Mouse (Mus musculus) embryonic fibroblast, embryonic 13.5 days (primary cell): Measurements from ENCODE around the gene Slc9a6. TPM values are rescaled to one million over a fixed set of nuclear protein-coding genes. Genes with fewer than 3 reads are reported as not detected.

ENCODE experiments used
- H3K27ac ChIP-seq: 2 replicates; pipeline ENCODE4 v1.5.1; 2012; ENCODE audit warnings: low read length, control low read depth, inconsistent platforms; ENCODE audit not compliant: insufficient read depth
- H3K4me1 ChIP-seq: 2 replicates; pipeline ENCODE4 v1.6.1; 2011; ENCODE audit warnings: low read length; ENCODE audit not compliant: control insufficient read depth, insufficient read depth
- H3K4me3 ChIP-seq: 2 replicates; pipeline ENCODE4 v1.5.1; 2011; ENCODE audit warnings: mild to moderate bottlenecking, control low read depth, low read length; ENCODE audit not compliant: insufficient read depth
- CTCF ChIP-seq: IDR thresholded peaks from 2 replicates; pipeline ENCODE4 v1.5.1; 2011; ENCODE audit warnings: mild to moderate bottlenecking, control low read depth, low read length, moderate library complexity, borderline replicate concordance; ENCODE audit not compliant: insufficient read depth
- POLR2A ChIP-seq: IDR thresholded peaks from 2 replicates; pipeline ENCODE4 v1.6.1; 2011; ENCODE audit warnings: low read depth, mild to moderate bottlenecking, control low read depth, low read length, moderate library complexity
- polyA plus RNA-seq: library from polyadenylated mRNA; stranded (reverse); fragments of >200 nt; gene quantifications from 2 replicates; pipeline ENCODE4 v1.2.4, GENCODE M21; 2011; ENCODE audit warnings: low read depth; ENCODE audit not compliant: missing spikeins, insufficient read length

The Slc9a6 gene
- polyA plus RNA-seq, 1 experiment: 24.2 TPM

- H3K27ac ChIP-seq: no peak overlapping the region
- H3K4me3 ChIP-seq: no peak overlapping the region
- H3K4me1 ChIP-seq: no peaks in the 10 kb centered on the region; the same call in 1 of the 2 replicates
- no peak for TF ChIP-seq POLR2A
- no peak for TF ChIP-seq CTCF
Observed at GRCm38 (mm10) chrX:56665226-56665973, 55.8 kb downstream of the Slc9a6 start.

- no peak for TF ChIP-seq CTCF
- no peak for TF ChIP-seq POLR2A
- Histone ChIP-seq H3K4me3 (no peak overlapping the region), H3K27ac (peak overlapping the region; percentile 43; the same call in 1 of the 2 replicates), H3K4me1 (no peaks in the 10 kb centered on the region; the same call in 1 of the 2 replicates)
Observed at GRCm38 (mm10) chrX:56667296-56667695, 57.7 kb downstream of the Slc9a6 start.

GRCm38 (mm10) chrX:56668051-56668450, 58.5 kb downstream of the Slc9a6 start:
- H3K27ac ChIP-seq: no peak overlapping the region
- TF ChIP-seq CTCF (no peak), POLR2A (no peak)

GRCm38 (mm10) chrX:56668501-56668900, 58.9 kb downstream of the Slc9a6 start:
- Histone ChIP-seq H3K4me1 (no peaks in the 10 kb centered on the region; the same call in 1 of the 2 replicates), H3K27ac (no peak overlapping the region), H3K4me3 (no peak overlapping the region)
- TF ChIP-seq POLR2A (no peak), CTCF (no peak)

More at GRCm38 (mm10) chrX:56668051-56668450, 58.5 kb downstream of the Slc9a6 start:
- H3K4me3 ChIP-seq: no peak overlapping the region
- H3K4me1 ChIP-seq: no peaks in the 10 kb centered on the region; the same call in 1 of the 2 replicates

GRCm38 (mm10) chrX:56675556-56675955, 66.0 kb downstream of the Slc9a6 start:
- Histone ChIP-seq H3K27ac (no peak overlapping the region), H3K4me1 (peaks cover 8% of the 10 kb centered on the region), H3K4me3 (no peak overlapping the region)
- TF ChIP-seq POLR2A (no peak), CTCF (no peak)

GRCm38 (mm10) chrX:56677736-56678135, 68.2 kb downstream of the Slc9a6 start:
- TF ChIP-seq POLR2A (no peak), CTCF (no peak)
- H3K27ac ChIP-seq: no peak overlapping the region; the same call in 1 of the 2 replicates
- H3K4me3 ChIP-seq: no peak overlapping the region
- H3K4me1 ChIP-seq: peaks cover 10% of the 10 kb centered on the region

- Histone ChIP-seq H3K4me3 (no peak overlapping the region), H3K27ac (no peak overlapping the region; the same call in 1 of the 2 replicates), H3K4me1 (peaks cover 10% of the 10 kb centered on the region)
- no peak for TF ChIP-seq POLR2A
- no peak for TF ChIP-seq CTCF
Observed at GRCm38 (mm10) chrX:56679066-56679465, 69.5 kb downstream of the Slc9a6 start.

- TF ChIP-seq CTCF: no peak
- no peak overlapping the region for H3K4me3 ChIP-seq
- peak overlapping the region; percentile 34 for H3K27ac ChIP-seq
- H3K4me1 ChIP-seq: peaks cover 10% of the 10 kb centered on the region
Observed at GRCm38 (mm10) chrX:56682156-56682720, 72.7 kb downstream of the Slc9a6 start.

GRCm38 (mm10) chrX:56683521-56683920, 74.0 kb downstream of the Slc9a6 start:
- Histone ChIP-seq H3K4me3 (no peak overlapping the region), H3K27ac (no peak overlapping the region), H3K4me1 (peaks cover 6% of the 10 kb centered on the region)
- TF ChIP-seq CTCF (no peak), POLR2A (no peak)

GRCm38 (mm10) chrX:56692554-56692953, 83.0 kb downstream of the Slc9a6 start:
- Histone ChIP-seq H3K4me3 (no peak overlapping the region), H3K27ac (no peak overlapping the region), H3K4me1 (no peaks in the 10 kb centered on the region)
- TF ChIP-seq CTCF: no peak
- no peak for TF ChIP-seq POLR2A
